Mouse (Mus musculus) macrophage (primary cell): ENCODE data around the gene Cfap44. TPM values are rescaled to one million over a fixed set of nuclear protein-coding genes. Genes with fewer than 3 reads are reported as not detected.

Experiments used
- H3K27ac ChIP-seq: fragments of 350-480 bp; formaldehyde crosslinking; 2 replicates; pipeline ENCODE4 v1.9.0; 2021
- H3K36me3 ChIP-seq: fragments of 350-480 bp; formaldehyde crosslinking; 2 replicates; pipeline ENCODE4 v1.9.0; 2021; ENCODE audit errors: inconsistent target
- H3K4me3 ChIP-seq: fragments of 350-480 bp; formaldehyde crosslinking; 2 replicates; pipeline ENCODE4 v1.9.0; 2021; ENCODE audit errors: inconsistent target
- H3K79me2 ChIP-seq: fragments of 350-480 bp; formaldehyde crosslinking; 2 replicates; pipeline ENCODE4 v1.9.0; 2021; ENCODE audit errors: inconsistent target
- WGBS: methylation state at CpG from one replicate; pipeline ENCODE4 v1.1.7; 2026; ENCODE audit warnings: inconsistent platforms; ENCODE audit not compliant: missing documents; 5-methylcytosine and 5-hydroxymethylcytosine counted together
- polyA plus RNA-seq: library from polyadenylated mRNA; stranded (reverse); fragments of 250-400 nt; gene quantifications from 3 replicates; pipeline ENCODE4 v1.2.4, GENCODE M21; 2018; ENCODE audit warnings: inconsistent platforms
- total RNA-seq, 78 experiments: library from RNA; depleted of rRNA; stranded (reverse); fragments of 250-400 nt; gene quantifications; 1 replicate in 9 of 78; 2 replicates in 24 of 78; 3 replicates in 43 of 78; 4 replicates in 2 of 78; pipeline ENCODE4 v1.2.4; 2018; ENCODE audit warnings: inconsistent platforms in 56 of 78

Cfap44 gene
- total RNA-seq (2018; cell fraction: chromatin; rRNA removed): under 1 TPM in 1 of 26 experiments, not detected in 25; 0.11 TPM
- total RNA-seq (2018; cell fraction: cytosol; rRNA removed): not detected
- not detected for total RNA-seq (2018; cell fraction: nucleus; rRNA removed)
- polyA plus RNA-seq: not detected in 3 replicates

- 12% methylated on average over 17 of the region's 17 CpGs for WGBS
- H3K36me3 ChIP-seq: no peaks in the 10 kb centered on the region
- H3K27ac ChIP-seq: no peak within 1 kb of the TSS
- no peak within 1 kb of the TSS for H3K4me3 ChIP-seq
- no peaks in the 10 kb centered on the region for H3K79me2 ChIP-seq
Observed at GRCm38 (mm10) chr16:44394577-44395243, at the start of gene Cfap44. Gene Cfap44, plus strand, starts transcription at chr16:44394796.

- peak within 1 kb of the TSS; percentile 39 for H3K4me3 ChIP-seq
- H3K27ac ChIP-seq: peak within 1 kb of the TSS; percentile 28; the same call in 1 of the 2 replicates
- WGBS: 0% methylated on average over 66 of the region's 67 CpGs
- H3K36me3 ChIP-seq: no peaks in the 10 kb centered on the region
- H3K79me2 ChIP-seq: no peaks in the 10 kb centered on the region
Observed at GRCm38 (mm10) chr16:44347071-44347901, 47.3 kb upstream of the Cfap44 start, which contains the start of gene Spice1. Gene Spice1, plus strand, starts transcription at chr16:44347121.

GRCm38 (mm10) chr16:44349801-44350397 lies 44.7 kb upstream of the Cfap44 start:
- Histone ChIP-seq H3K4me3 (no peak overlapping the region; the same call in 1 of the 2 replicates), H3K36me3 (no peaks in the 10 kb centered on the region), H3K79me2 (no peaks in the 10 kb centered on the region), H3K27ac (peak overlapping the region; percentile 8; the same call in 1 of the 2 replicates)
- 43% methylated on average over 4 of the region's 4 CpGs for WGBS

GRCm38 (mm10) chr16:44356291-44356690 lies 38.3 kb upstream of the Cfap44 start:
- Histone ChIP-seq H3K36me3 (no peaks in the 10 kb centered on the region), H3K27ac (no peak overlapping the region), H3K79me2 (no peaks in the 10 kb centered on the region), H3K4me3 (no peak overlapping the region)
- 43% methylated on average over 7 of the region's 7 CpGs for WGBS

DNA sequence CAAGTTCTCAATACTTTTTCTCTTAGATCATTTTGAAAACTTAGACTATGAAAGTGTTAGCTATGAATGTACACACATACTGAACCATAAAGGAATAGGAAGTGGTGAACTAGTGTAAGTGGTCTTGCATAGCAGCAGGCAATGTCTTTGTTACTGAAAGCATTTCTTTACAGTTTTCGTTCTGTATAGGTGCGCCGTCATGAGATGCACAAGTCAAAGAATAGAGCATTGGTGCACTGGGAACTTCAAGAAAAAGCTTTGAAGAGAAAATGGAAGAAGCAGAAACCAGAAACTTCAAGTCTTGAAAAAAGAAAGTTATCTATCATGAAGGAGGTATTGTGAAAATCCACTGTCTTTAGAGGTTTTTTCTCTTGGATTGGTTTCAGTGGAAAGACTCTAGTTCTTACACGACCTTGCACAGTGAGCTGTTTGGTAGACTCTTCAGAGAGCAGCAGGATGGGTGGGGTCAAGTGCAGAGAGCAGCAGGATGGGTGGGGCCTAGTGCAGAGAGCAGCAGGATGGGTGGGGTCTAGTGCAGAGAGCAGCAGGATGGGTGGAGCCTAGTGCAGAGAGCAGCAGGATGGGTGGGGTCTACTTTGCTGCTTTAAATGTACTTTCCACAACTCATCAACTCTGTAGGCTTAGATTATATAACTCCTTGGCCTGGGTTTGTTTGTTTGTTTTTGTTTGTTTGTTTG lies 36.9 kb upstream of the Cfap44 start:
- Histone ChIP-seq H3K4me3 (no peak overlapping the region), H3K27ac (no peak overlapping the region), H3K79me2 (no peaks in the 10 kb centered on the region), H3K36me3 (no peaks in the 10 kb centered on the region)
- WGBS: 68% methylated on average over 4 of the region's 4 CpGs

DNA sequence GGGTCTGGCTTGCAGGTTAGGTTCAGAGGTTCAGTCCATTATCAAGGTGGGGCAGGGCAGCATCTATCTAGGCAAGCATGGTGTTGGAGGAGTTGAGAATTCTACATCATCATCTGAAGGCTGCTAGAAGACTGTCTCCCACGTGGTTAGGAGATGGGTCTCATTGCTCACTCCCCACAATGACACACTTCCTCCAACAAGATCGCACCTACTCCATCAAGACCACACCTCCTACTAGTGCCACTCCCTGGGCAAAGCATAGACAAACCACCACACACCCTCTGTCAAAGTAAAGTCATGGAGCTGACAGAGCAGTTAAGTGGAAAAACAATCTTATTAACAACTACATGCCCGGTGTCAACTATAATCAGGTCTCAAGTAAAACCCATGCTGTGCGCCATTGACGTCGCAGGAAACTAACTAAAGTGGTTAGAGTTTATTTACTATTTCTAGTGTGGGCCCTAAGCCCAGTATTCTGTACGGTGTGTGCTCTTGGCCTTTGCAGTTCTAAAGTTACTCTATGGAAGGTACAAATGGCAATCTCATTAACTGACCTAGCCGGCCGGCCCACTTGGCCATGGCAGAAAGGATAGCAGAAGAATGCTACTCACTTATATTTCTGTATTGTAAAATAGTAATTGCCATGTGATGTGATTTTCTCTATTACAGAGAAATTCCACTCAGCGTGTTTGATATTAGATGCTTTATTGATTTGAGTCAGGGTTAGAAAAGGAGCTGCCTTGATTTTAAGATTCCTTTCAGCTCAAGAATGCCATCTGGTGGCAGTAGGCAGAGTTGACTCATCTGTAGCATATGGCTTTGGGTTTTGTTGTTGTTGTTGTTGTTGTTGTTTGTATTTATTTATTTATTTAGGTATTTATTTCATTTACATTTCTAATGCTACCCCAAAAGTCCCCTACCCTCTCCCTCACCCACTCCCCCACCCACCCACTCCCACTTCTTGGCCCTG lies 32.4 kb upstream of the Cfap44 start:
- Histone ChIP-seq H3K79me2 (no peaks in the 10 kb centered on the region), H3K36me3 (peaks cover 14% of the 10 kb centered on the region; the same call in 1 of the 2 replicates), H3K27ac (no peak overlapping the region), H3K4me3 (no peak overlapping the region)
- 85% methylated on average over 10 of the region's 10 CpGs for WGBS

DNA sequence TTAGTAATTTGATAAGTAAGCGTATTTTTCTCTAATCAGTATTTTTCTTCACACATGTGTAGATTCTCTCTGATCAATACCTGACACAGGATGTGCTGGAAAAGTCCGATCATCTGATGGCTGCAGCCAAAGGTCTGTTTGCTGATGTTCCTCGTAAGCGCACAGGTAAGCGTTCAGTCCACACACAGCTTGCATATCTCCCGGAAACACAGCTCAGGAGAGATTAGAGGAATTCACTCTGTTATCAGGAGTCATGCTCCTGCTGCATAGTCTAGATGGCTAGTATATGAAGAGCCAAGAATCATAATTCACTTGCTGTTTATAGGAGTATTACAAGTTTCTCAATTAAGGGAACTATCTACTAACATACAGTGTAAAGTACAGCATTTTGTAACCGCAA lies 29.1 kb upstream of the Cfap44 start:
- 95% methylated on average over 7 of the region's 7 CpGs for WGBS
- H3K27ac ChIP-seq: no peak overlapping the region
- H3K4me3 ChIP-seq: no peak overlapping the region
- H3K79me2 ChIP-seq: no peaks in the 10 kb centered on the region
- H3K36me3 ChIP-seq: peaks cover 19% of the 10 kb centered on the region; the same call in 1 of the 2 replicates

GRCm38 (mm10) chr16:44375459-44375858 lies 19.1 kb upstream of the Cfap44 start:
- H3K4me3 ChIP-seq: no peak overlapping the region
- H3K27ac ChIP-seq: no peak overlapping the region
- peaks cover 11% of the 10 kb centered on the region; the same call in 1 of the 2 replicates for H3K36me3 ChIP-seq
- H3K79me2 ChIP-seq: no peaks in the 10 kb centered on the region
- WGBS: 97% methylated on average over 4 of the region's 4 CpGs

- WGBS: 86% methylated on average over 4 of the region's 4 CpGs
- H3K36me3 ChIP-seq: 0 out of 2 replicates have a peak, but pooled peaks cover 4% of the 10 kb centered on the region
- H3K79me2 ChIP-seq: no peaks in the 10 kb centered on the region
Observed at GRCm38 (mm10) chr16:44380006-44380405, 14.6 kb upstream of the Cfap44 start.

DNA sequence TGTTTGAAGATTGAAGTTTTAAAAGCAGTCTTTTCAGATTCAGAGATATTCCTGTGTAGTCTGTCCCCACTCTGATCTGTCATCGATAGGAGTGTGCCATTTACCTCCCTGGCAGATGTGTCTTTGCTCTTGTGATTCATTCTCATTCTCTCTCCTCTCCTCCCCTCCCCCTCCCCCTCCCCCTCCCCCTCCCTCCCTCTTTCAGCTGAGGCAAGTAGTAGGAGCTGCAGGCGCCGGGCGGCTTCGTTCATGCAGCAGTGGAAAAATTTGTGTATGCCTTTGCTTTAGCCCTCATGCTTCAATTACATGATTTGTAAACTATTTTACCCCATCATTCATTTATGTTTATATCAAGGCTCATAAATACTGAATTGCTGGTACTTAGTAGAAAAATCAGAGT lies 13.0 kb upstream of the Cfap44 start:
- H3K79me2 ChIP-seq: no peaks in the 10 kb centered on the region
- 100% methylated on average over 2 of the region's 5 CpGs for WGBS

More at GRCm38 (mm10) chr16:44380006-44380405, 14.6 kb upstream of the Cfap44 start:
- H3K4me3 ChIP-seq: no peak overlapping the region
- H3K27ac ChIP-seq: no peak overlapping the region

DNA sequence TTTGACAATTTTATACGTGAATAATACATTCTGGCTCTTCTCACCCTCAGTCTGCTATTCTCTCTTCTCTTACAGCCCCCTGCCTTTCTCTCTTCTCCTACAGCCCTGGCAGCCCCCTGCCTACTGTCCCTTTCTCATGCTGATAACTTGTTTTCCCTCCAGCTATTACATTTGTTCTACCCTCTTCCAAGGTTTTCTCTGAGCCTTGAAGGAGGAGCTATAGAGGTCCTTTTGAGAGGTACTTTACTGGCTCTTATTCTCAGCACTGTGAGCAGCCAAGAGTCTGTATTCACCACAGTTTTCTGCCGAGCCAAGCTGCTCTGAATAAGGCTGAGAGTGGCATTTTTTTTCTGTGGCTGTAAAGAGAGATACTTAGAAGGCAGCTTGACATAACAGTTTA lies 11.0 kb upstream of the Cfap44 start:
- H3K79me2 ChIP-seq: no peaks in the 10 kb centered on the region
- no peak overlapping the region for H3K4me3 ChIP-seq
- no peak overlapping the region for H3K27ac ChIP-seq
- 88% methylated on average over 2 of the region's 2 CpGs for WGBS
- H3K36me3 ChIP-seq: 0 out of 2 replicates have a peak, but pooled peaks cover 4% of the 10 kb centered on the region

More for the DNA sequence above, 13.0 kb upstream of the Cfap44 start:
- no peak overlapping the region for H3K27ac ChIP-seq
- H3K4me3 ChIP-seq: no peak overlapping the region
- H3K36me3 ChIP-seq: 0 out of 2 replicates have a peak, but pooled peaks cover 4% of the 10 kb centered on the region

GRCm38 (mm10) chr16:44384251-44384650 lies 10.3 kb upstream of the Cfap44 start:
- H3K36me3 ChIP-seq: no peaks in the 10 kb centered on the region
- 100% methylated on average over 1 of the region's 1 CpGs for WGBS
- no peak overlapping the region for H3K27ac ChIP-seq

More at GRCm38 (mm10) chr16:44384251-44384650, 10.3 kb upstream of the Cfap44 start:
- H3K79me2 ChIP-seq: no peaks in the 10 kb centered on the region
- no peak overlapping the region for H3K4me3 ChIP-seq
